Mouse (Mus musculus) lung, embryonic 16.5 days (tissue): Measurements from ENCODE around the gene Sel1l3. TPM values are rescaled to one million over a fixed set of nuclear protein-coding genes. Genes with fewer than 3 reads are reported as not detected.

ENCODE experiments used
- ATAC-seq: fragments of 200-750 bp; cut with Nextera tagmentation; 2 replicates; pipeline ENCODE4 v1.8.0; 2017; ENCODE audit warnings: low read depth, mild to moderate bottlenecking, moderate library complexity
- H3K27ac ChIP-seq: fragments of 300-500 bp; sonication (generic); 2 replicates; pipeline ENCODE4 v1.5.1; 2014; ENCODE audit warnings: mild to moderate bottlenecking, control low read depth, low read length
- H3K27me3 ChIP-seq: fragments of 300-500 bp; sonication (generic); 2 replicates; pipeline ENCODE4 v1.6.1; 2014; ENCODE audit warnings: low read depth, low read length, mixed read lengths; ENCODE audit not compliant: control insufficient read depth, insufficient read depth
- H3K36me3 ChIP-seq: fragments of 300-500 bp; sonication (generic); 2 replicates; pipeline ENCODE4 v1.6.1; 2014; ENCODE audit warnings: low read length; ENCODE audit not compliant: control insufficient read depth, insufficient read depth
- H3K4me1 ChIP-seq: fragments of 300-500 bp; sonication (generic); replicated peaks from 2 replicates; pipeline ENCODE4 v1.6.1; 2014; ENCODE audit warnings: low read length, mixed read lengths; ENCODE audit not compliant: control insufficient read depth, insufficient read depth
- H3K4me2 ChIP-seq: fragments of 300-500 bp; sonication (generic); 2 replicates; pipeline ENCODE4 v1.6.1; 2014; ENCODE audit warnings: low read depth, low read length, control low read depth
- H3K4me3 ChIP-seq: fragments of 300-500 bp; sonication (generic); 2 replicates; pipeline ENCODE4 v1.5.1; 2014; ENCODE audit warnings: mild to moderate bottlenecking, low read length, control low read depth
- H3K9ac ChIP-seq: fragments of 300-500 bp; sonication (generic); 2 replicates; pipeline ENCODE4 v1.6.1; 2014; ENCODE audit warnings: low read length, control low read depth
- H3K9me3 ChIP-seq: fragments of 300-500 bp; sonication (generic); 2 replicates; pipeline ENCODE4 v1.6.1; 2016; ENCODE audit warnings: low read length; ENCODE audit not compliant: control insufficient read depth
- WGBS: fragments of 180-500 bp; shearing (Covaris S2); extraction: QIAGEN DNeasy Blood & Tissue Kit; methylation state at CpG from one replicate; pipeline ENCODE4 v1.1.7; 2014; 5-methylcytosine and 5-hydroxymethylcytosine counted together
- polyA plus RNA-seq: library from polyadenylated mRNA; unstranded; fragments of >200 nt; fragmentation: Nextera tagmentation; extraction: Ambion mirVana; gene quantifications from 2 replicates; pipeline ENCODE4 v1.2.1, GENCODE M21; 2015

Gene Sel1l3
- polyA plus RNA-seq, 1 experiment from 2014 or later: 5.8 TPM

DNA sequence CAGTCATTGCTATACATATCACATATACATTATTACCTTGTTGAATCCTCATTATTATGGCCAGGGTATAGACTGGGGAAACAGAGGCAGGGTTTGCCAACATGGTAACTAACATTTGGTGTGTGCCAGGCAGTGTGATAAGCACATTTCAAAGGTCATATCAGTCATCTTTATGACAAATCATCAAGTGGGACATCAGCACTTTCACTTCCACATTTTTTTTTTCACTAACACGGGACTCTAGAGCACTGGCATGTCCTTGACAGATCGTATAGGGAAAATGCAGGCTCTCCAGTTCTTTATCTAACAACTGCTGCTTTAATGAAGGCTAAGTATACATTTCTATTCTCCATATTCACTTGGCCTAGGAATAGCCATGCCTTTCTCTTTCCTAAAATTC lies 25.1 kb downstream of the Sel1l3 start:
- no peak for ATAC-seq
- H3K4me3 ChIP-seq: no peak overlapping the region
- no peak overlapping the region for H3K27ac ChIP-seq
- WGBS: 40% methylated on average over 2 of the region's 2 CpGs
- no peaks in the 10 kb centered on the region for H3K27me3 ChIP-seq
- no peaks in the 10 kb centered on the region for H3K9me3 ChIP-seq
- no peak overlapping the region for H3K4me2 ChIP-seq
- no peaks in the 10 kb centered on the region for H3K4me1 ChIP-seq
- no peak overlapping the region for H3K9ac ChIP-seq
- no peaks in the 10 kb centered on the region for H3K36me3 ChIP-seq

DNA sequence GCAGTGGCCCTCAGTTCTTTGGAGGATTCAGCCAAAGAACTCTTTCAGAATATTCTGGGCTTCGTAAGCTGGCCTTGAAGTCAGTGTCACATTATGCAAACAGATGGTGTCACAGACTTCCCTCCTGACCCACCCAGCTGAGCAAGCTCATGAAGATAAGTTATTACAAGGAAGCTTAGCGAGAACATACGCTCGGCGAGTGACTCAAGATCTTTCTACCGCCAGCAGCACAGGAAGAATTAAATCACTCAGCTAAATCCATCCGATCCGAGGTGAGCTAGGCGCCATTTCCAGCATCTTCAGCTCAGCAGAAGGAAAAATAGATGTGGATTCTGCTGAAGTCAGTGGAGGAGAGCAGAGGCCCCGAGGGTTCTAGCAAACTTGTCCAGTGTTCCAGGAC lies 26.5 kb downstream of the Sel1l3 start:
- WGBS: 47% methylated on average over 10 of the region's 10 CpGs
- Histone ChIP-seq H3K9ac (no peak overlapping the region), H3K9me3 (no peaks in the 10 kb centered on the region), H3K27me3 (no peaks in the 10 kb centered on the region), H3K4me3 (no peak overlapping the region), H3K36me3 (no peaks in the 10 kb centered on the region), H3K4me1 (no peaks in the 10 kb centered on the region), H3K4me2 (no peak overlapping the region), H3K27ac (no peak overlapping the region)
- ATAC-seq: no peak

DNA sequence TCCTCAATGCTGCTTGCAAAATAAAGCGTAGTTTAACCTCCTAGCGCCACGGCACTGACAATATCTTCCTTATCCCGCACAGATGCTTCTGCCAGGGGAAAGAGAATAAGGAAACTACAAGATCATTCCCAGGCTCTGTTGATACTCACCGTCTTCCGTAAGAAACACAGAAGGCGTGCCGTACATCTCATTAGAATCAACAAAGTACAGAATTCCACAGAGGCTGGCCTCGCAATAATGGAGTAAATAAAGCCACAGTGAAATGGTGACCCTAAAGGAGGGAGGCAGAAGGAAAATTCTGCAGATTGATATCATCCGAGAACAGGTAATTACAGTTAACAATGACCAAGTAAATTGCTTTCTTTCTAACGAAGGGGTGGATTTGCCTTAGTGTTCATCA lies 27.9 kb downstream of the Sel1l3 start:
- H3K27ac ChIP-seq: no peak overlapping the region
- H3K4me3 ChIP-seq: no peak overlapping the region
- H3K9ac ChIP-seq: no peak overlapping the region
- H3K36me3 ChIP-seq: no peaks in the 10 kb centered on the region
- no peak for ATAC-seq
- H3K4me2 ChIP-seq: no peak overlapping the region
- H3K27me3 ChIP-seq: no peaks in the 10 kb centered on the region
- H3K9me3 ChIP-seq: no peaks in the 10 kb centered on the region
- no peaks in the 10 kb centered on the region for H3K4me1 ChIP-seq
- WGBS: 80% methylated on average over 11 of the region's 11 CpGs

DNA sequence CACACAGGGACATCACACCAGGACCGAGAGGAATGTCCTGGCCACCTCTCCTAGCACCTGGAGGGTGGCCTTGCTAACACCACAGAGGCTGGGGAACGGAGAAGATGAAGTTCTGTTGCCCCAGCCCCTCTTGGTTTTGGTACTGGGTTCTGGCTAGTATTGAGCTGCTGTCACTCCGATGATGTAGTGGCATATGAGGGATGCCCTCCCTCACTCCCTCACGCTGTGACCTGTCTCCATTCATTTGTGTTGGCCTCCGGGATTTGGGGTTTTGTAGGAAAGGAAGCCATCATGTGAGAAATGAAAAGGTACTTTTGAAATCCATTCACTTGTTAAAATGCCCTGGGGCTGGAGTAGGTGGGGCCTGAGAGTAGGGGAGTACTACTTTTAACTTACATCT lies 33.8 kb downstream of the Sel1l3 start:
- Histone ChIP-seq H3K4me2 (no peak overlapping the region), H3K36me3 (no peaks in the 10 kb centered on the region), H3K27me3 (no peaks in the 10 kb centered on the region), H3K27ac (no peak overlapping the region), H3K4me1 (no peaks in the 10 kb centered on the region), H3K9ac (no peak overlapping the region), H3K4me3 (no peak overlapping the region), H3K9me3 (no peaks in the 10 kb centered on the region)
- WGBS: 89% methylated on average over 5 of the region's 5 CpGs
- ATAC-seq: no peak

DNA sequence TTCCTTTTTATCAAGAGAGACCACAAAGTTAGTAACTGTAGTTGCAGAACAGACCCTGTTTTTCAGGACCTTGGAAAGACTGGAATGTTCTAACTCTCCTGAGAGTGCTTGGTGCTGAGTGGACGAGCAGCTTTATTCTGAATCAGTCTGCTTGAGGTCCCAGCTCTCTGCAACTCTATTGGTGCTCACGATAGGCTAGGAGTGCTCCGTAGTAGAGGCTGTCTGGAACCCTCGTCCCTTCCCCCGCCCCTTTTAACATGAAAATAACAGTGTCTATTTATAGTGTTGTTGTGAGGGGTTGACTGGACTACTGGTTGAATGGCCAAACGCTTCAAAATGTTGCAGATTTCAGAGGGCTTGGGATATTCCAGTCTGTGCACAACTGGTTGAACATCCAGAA lies 37.0 kb downstream of the Sel1l3 start:
- no peaks in the 10 kb centered on the region for H3K36me3 ChIP-seq
- ATAC-seq: 0 out of 2 replicates have a peak, but pooled peaks have one; percentile 20
- H3K4me3 ChIP-seq: no peak overlapping the region
- no peak overlapping the region for H3K4me2 ChIP-seq
- H3K9ac ChIP-seq: no peak overlapping the region
- H3K27me3 ChIP-seq: no peaks in the 10 kb centered on the region
- H3K27ac ChIP-seq: no peak overlapping the region
- WGBS: 45% methylated on average over 6 of the region's 6 CpGs
- H3K9me3 ChIP-seq: no peaks in the 10 kb centered on the region
- no peaks in the 10 kb centered on the region for H3K4me1 ChIP-seq

DNA sequence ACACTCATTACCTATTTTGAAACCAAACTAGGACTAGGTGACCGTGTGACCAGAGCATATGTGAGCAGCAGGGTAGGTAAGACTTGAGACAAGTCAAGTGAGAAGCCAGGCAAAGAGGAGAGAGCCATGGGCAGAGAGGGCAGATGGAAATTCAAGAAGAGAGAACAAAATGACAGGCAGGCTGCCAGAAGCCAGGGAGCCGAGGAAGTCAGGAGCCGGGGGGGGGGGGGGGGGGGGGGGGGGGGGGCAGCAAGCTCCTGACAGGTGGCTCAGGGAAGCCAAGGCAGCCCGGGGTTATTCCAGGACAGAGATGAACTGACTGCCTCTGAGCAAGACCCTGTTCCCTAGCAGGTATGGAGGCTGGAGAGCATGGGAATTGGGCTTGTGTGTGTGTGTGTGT lies 37.7 kb downstream of the Sel1l3 start:
- no peak overlapping the region for H3K4me2 ChIP-seq
- H3K27ac ChIP-seq: no peak overlapping the region
- no peak overlapping the region for H3K4me3 ChIP-seq
- no peaks in the 10 kb centered on the region for H3K27me3 ChIP-seq
- no peak for ATAC-seq
- no peak overlapping the region for H3K9ac ChIP-seq
- no peaks in the 10 kb centered on the region for H3K36me3 ChIP-seq
- H3K4me1 ChIP-seq: no peaks in the 10 kb centered on the region
- no peaks in the 10 kb centered on the region for H3K9me3 ChIP-seq
- 66% methylated on average over 2 of the region's 4 CpGs for WGBS

DNA sequence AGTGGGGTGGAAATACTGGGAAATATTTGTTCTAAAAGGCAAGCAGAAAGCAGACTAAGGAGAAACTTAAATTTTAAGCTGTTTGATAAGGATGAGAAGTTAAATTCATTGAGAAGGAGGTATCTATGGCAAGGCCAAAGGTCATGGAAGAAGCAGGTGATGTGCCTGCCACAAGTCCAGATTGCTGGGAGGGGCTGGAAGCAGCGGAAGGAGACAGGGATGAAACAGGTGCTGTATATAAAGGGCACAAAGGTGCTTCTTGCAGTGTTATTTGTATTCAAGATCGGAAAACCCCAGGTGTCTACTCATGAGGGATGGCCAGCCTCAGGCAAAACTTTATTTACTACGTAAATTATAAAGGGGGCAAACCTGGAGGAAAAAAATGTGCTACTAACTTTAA lies 38.5 kb downstream of the Sel1l3 start:
- 91% methylated on average over 3 of the region's 3 CpGs for WGBS
- no peaks in the 10 kb centered on the region for H3K9me3 ChIP-seq
- H3K27me3 ChIP-seq: no peaks in the 10 kb centered on the region
- no peak overlapping the region for H3K9ac ChIP-seq
- H3K4me1 ChIP-seq: no peaks in the 10 kb centered on the region
- H3K4me3 ChIP-seq: no peak overlapping the region
- H3K36me3 ChIP-seq: no peaks in the 10 kb centered on the region
- no peak for ATAC-seq
- no peak overlapping the region for H3K27ac ChIP-seq
- H3K4me2 ChIP-seq: no peak overlapping the region

DNA sequence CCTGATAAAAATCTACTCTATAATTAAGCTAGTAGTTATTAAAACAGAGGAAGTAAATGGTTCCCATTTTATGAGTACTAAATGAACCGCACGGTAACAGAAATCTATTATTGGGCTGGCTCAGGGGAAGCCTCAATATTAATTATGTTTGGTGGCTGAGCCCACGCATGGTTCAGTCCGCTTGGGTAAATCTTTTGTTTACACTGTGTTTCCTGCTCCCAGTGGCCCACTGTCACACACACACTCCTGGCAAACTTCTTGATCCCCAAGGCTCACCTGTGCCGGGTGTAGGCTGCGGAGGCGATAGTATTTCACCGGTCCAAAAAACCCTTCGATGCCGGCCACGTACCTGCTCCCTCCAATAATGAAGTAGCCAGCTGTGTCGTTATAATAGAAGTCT lies 39.3 kb downstream of the Sel1l3 start:
- Histone ChIP-seq H3K36me3 (no peaks in the 10 kb centered on the region), H3K27ac (no peak overlapping the region), H3K9ac (no peak overlapping the region), H3K4me2 (no peak overlapping the region), H3K9me3 (no peaks in the 10 kb centered on the region), H3K27me3 (no peaks in the 10 kb centered on the region), H3K4me3 (no peak overlapping the region), H3K4me1 (no peaks in the 10 kb centered on the region)
- WGBS: 85% methylated on average over 12 of the region's 12 CpGs
- ATAC-seq: no peak

DNA sequence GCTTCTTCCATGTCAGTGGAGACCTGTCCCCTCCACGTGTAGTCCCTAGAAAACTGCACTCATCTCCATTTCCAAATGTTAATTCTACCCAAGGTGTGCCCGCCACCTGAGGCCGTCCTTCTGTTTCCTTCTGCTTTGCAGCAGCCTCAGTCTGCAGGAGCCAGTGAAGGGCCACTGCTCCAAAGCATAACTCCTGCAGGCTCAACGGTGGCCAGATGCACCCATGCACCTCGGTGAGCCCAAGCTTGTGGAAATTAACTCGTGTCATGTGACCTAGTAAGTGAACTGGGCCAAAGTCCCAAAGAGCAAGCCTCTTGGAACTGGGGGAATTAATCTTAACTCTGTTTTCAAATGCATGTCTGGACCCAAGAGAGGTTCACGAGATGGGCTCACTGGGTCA lies 40.8 kb downstream of the Sel1l3 start:
- ATAC-seq: no peak
- Histone ChIP-seq H3K4me2 (no peak overlapping the region), H3K4me1 (no peaks in the 10 kb centered on the region), H3K4me3 (no peak overlapping the region), H3K9me3 (no peaks in the 10 kb centered on the region), H3K36me3 (no peaks in the 10 kb centered on the region), H3K9ac (no peak overlapping the region), H3K27ac (no peak overlapping the region), H3K27me3 (no peaks in the 10 kb centered on the region)
- 80% methylated on average over 7 of the region's 7 CpGs for WGBS

DNA sequence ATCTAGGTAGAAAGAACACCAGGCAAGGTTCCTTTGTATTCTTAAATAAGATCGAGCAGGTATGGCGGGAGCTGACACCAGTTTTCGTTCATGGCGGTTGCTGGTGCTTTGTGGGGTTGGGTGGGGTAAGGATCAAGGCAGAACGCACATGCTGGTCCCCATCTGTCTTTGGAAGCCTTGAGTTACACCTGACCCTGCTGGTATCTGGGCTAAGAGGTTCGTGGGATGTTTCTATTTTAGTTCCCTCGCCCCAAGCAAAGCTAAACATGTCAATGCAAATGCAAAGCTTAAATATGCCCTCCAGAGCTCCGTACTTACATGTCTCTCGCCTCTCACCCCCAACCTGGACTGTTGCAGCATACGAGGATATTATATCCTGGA lies 41.5 kb downstream of the Sel1l3 start:
- Histone ChIP-seq H3K36me3 (no peaks in the 10 kb centered on the region), H3K9ac (no peak overlapping the region), H3K4me1 (no peaks in the 10 kb centered on the region), H3K4me3 (no peak overlapping the region), H3K9me3 (no peaks in the 10 kb centered on the region), H3K27me3 (no peaks in the 10 kb centered on the region), H3K27ac (no peak overlapping the region), H3K4me2 (no peak overlapping the region)
- ATAC-seq: no peak
- 79% methylated on average over 10 of the region's 10 CpGs for WGBS
